Comparison of ENCODE assay signal across 10 mouse cellular contexts in the genomic region with DNA sequence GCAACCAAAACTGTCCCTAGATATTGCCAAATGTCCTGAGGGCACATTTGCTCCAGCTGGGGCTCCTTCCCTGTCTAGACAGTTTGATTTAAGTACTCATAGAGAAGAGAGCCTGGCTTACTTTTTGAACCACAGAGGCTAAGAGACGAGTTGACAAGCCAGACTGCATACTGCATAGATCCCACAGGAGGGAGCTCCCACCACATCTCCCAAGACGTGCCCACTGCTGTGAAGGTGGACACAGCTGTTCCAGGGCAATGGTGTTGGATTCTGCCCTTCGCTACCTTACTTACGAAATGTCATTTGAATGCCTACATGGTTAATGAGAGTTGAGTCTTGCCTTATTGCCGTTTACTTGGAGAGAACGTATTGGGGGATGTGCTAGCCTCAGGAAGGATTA. TPM values are rescaled to one million over a fixed set of nuclear protein-coding genes. Genes with fewer than 3 reads are reported as not detected.
A peak's percentile ranks its signal among the peaks of the same experiment; 100 is the strongest.
DNase-seq lines count a peak whose midpoint lies in the region; ATAC-seq and TF ChIP-seq lines count a peak whose summit lies in the region.
"Had no signal": no experiment of that assay in that cellular context is flagged by ENCODE, and none has a peak within 500 bp of the region (broad histone marks: within the 10 kb centered on the region; RNA-seq: fewer than 3 reads in every experiment).

No protein-coding gene starts in this region.

- H3K36me3 ChIP-seq in G1E (replicated peaks), result peaks cover 16% of the 10 kb centered on the region
- no peaks in the 10 kb centered on the region for H3K36me3 ChIP-seq in liver, postnatal 0 days (replicated peaks; ENCODE audit: insufficient read depth, low read length)
- H3K36me3 ChIP-seq: hindbrain, embryonic 15.5 days had no signal

- no peaks in the 10 kb centered on the region for H3K27me3 ChIP-seq in G1E (ENCODE audit: insufficient read depth, low read length)
- H3K27me3 ChIP-seq in liver, postnatal 0 days (ENCODE audit: insufficient read depth, low read length), result no peaks in the 10 kb centered on the region
- H3K27me3 ChIP-seq: hindbrain, embryonic 15.5 days had no signal

- H3K9ac ChIP-seq in liver, postnatal 0 days (replicated peaks), result no peak overlapping the region
- H3K9ac ChIP-seq: hindbrain, embryonic 15.5 days had no signal

- H3K4me3 ChIP-seq in layer of hippocampus, adult 2 months, result no peak overlapping the region
- peak overlapping the region; percentile 67 for H3K4me3 ChIP-seq in G1E (ENCODE audit: low read depth, low read length)
- no peak overlapping the region for H3K4me3 ChIP-seq in liver, postnatal 0 days (ENCODE audit: low read depth, low read length)
- H3K4me3 ChIP-seq: hindbrain, embryonic 15.5 days had no signal

- H3K9me3 ChIP-seq in G1E (replicated peaks), result no peaks in the 10 kb centered on the region
- H3K9me3 ChIP-seq in liver, postnatal 0 days (ENCODE audit: low read length), result no peaks in the 10 kb centered on the region
- H3K9me3 ChIP-seq: hindbrain, embryonic 15.5 days had no signal

- peak; percentile 48 for ATAC-seq in G1E (ENCODE audit: extremely low read depth, insufficient number of reproducible peaks, low FRiP score, poor library complexity, severe bottlenecking)
- ATAC-seq in liver, postnatal 0 days, result 0 out of 2 replicates have a peak, but pooled peaks have one; percentile 40
- ATAC-seq: forebrain, embryonic 14.5 days had no signal

- H3K27ac ChIP-seq in layer of hippocampus, adult 2 months, result no peak overlapping the region
- H3K27ac ChIP-seq in liver, postnatal 0 days (ENCODE audit: low read depth), result no peak overlapping the region
- H3K27ac ChIP-seq: hindbrain, embryonic 15.5 days had no signal

- no peak overlapping the region for H3K4me2 ChIP-seq in liver, postnatal 0 days (ENCODE audit: low read depth, low read length)
- H3K4me2 ChIP-seq: hindbrain, embryonic 15.5 days had no signal

- DNase-seq in layer of hippocampus, adult 2 months (ENCODE audit: low spot score in 2 of 2), result no peak
- no peak for DNase-seq in layer of hippocampus, adult 9-10 months (ENCODE audit: low spot score)
- no peak for DNase-seq in G1E (ENCODE audit: low spot score)
- DNase-seq in embryo, embryonic 10.5 days (ENCODE audit: low spot score), result peak; percentile 43
- no peak for DNase-seq in liver, postnatal 0 days
- no peak for DNase-seq in Muller cell, postnatal 12 days (ENCODE audit: inconsistent ontology term)
- no peak for DNase-seq in right cerebral cortex, postnatal 4 days
- DNase-seq in ovary, postnatal 10 days (ENCODE audit: low spot score), result no peak

- peaks cover 46% of the 10 kb centered on the region for H3K4me1 ChIP-seq in G1E (ENCODE audit: insufficient read depth, low read depth, low read length)
- H3K4me1 ChIP-seq in liver, postnatal 0 days (ENCODE audit: insufficient read depth), result peaks cover under 1% of the 10 kb centered on the region; the same call in 1 of the 2 replicates

- WGBS in liver, postnatal 0 days (ENCODE audit: insufficient replicate concordance), result 57% methylated on average over 6 of the region's 6 CpGs

- TF ChIP-seq CTCF in layer of hippocampus, adult 2 months (conservative IDR thresholded peaks at IDR 0.05), result peak; percentile 59
- TF ChIP-seq CTCF in G1E (IDR thresholded peaks at IDR 0.05; ENCODE audit: low read depth, low read length), result no peak
- TF ChIP-seq CTCF in liver, postnatal 0 days (IDR thresholded peaks at IDR 0.05; ENCODE audit: low read depth), result peak; percentile 53

- TF ChIP-seq EP300 in liver, postnatal 0 days (IDR thresholded peaks at IDR 0.05; ENCODE audit: low read depth), result no peak

RNA-seq across cellular contexts. Expression of a gene that starts 6.2 kb away (rescaled TPM):
- total RNA-seq in layer of hippocampus, adult 2 months (2021), result 100 to 1,000 TPM; 337 to 340 TPM
- total RNA-seq in G1E (2014; fragmentation: Nextera tagmentation) (75.9 and 79.0 TPM in 2 replicates), G1E (2017) (22.5 and 30.2 TPM in 2 replicates)
- polyA plus RNA-seq in G1E (2012), result 113 and 145 TPM in 2 replicates
- polyA plus RNA-seq in liver, postnatal 0 days (2015; fragmentation: Nextera tagmentation; extraction: Ambion mirVana), result 5.1 and 6.4 TPM in 2 replicates

RNA-seq across cellular contexts. Expression of a gene that starts 35.7 kb away (rescaled TPM):
- 10 to 100 TPM; 10.7 to 11.9 TPM for total RNA-seq in layer of hippocampus, adult 2 months (2021)
- total RNA-seq in G1E (2014; fragmentation: Nextera tagmentation) (15.4 and 18.1 TPM in 2 replicates), G1E (2017) (3.3 and 4.6 TPM in 2 replicates)
- polyA plus RNA-seq in G1E (2012), result 3.6 and 5.2 TPM in 2 replicates
- 2.5 TPM in 2 replicates for polyA plus RNA-seq in liver, postnatal 0 days (2015; fragmentation: Nextera tagmentation; extraction: Ambion mirVana)

Comparison
In these comparisons a context has a peak if more than half of its experiments do, and no peak if none do; other contexts are left out.
1. RNA of a gene that starts 6.2 kb away (total RNA-seq): 337 to 340 TPM in layer of hippocampus, adult 2 months; 22.5 to 79.0 TPM in G1E; every median in the first group is over 4 times any median in the second.